9 mouse cellular contexts compared by ENCODE assay signal in genomic region chr12:25432796-25433195, GRCm38 (mm10).
"Had no signal": no experiment of that assay in that cellular context is flagged by ENCODE, and none has a peak within 500 bp of the region (broad histone marks: within the 10 kb centered on the region; RNA-seq: fewer than 3 reads in every experiment).

No protein-coding gene starts in this region.

- H3K4me1 ChIP-seq: liver, embryonic 13.5 days had no signal

- H3K36me3 ChIP-seq: liver, embryonic 13.5 days had no signal

- H3K27ac ChIP-seq: liver, embryonic 13.5 days had no signal

- H3K9me3 ChIP-seq: liver, embryonic 13.5 days had no signal

- H3K27me3 ChIP-seq: liver, embryonic 13.5 days had no signal

- DNase-seq: kidney, postnatal 14 days; kidney, postnatal 4 days; liver, embryonic 13.5 days; lung, adult 2 months; lung, postnatal 14 days; lung, postnatal 4 days; midbrain, embryonic 14.5 days; thymus, adult 18-20 months; thymus, postnatal 14 days had no signal

- H3K4me3 ChIP-seq: liver, embryonic 13.5 days had no signal
